ENCODE assay signal across 8 mouse cellular contexts in genomic region chr5:140829911-140830294, GRCm38 (mm10). TPM values are rescaled to one million over a fixed set of nuclear protein-coding genes. Genes with fewer than 3 reads are reported as not detected.
DNase-seq lines count a peak whose midpoint lies in the region; ATAC-seq lines count a peak whose summit lies in the region.

No protein-coding gene starts in this region.

- H3K4me1 ChIP-seq in embryonic facial prominence, embryonic 14.5 days (ENCODE audit: control insufficient read depth, insufficient read depth, low read length): peaks cover 30% of the 10 kb centered on the region
- H3K4me1 ChIP-seq in hindbrain, embryonic 14.5 days (replicated peaks; ENCODE audit: control insufficient read depth, insufficient read depth, low read length): peaks cover 36% of the 10 kb centered on the region
- peaks cover 36% of the 10 kb centered on the region for H3K4me1 ChIP-seq in limb, embryonic 13.5 days
- H3K4me1 ChIP-seq in midbrain, embryonic 14.5 days (ENCODE audit: control insufficient read depth, insufficient read depth, low read length): peaks cover 32% of the 10 kb centered on the region

- H3K4me3 ChIP-seq in embryonic facial prominence, embryonic 14.5 days (ENCODE audit: low read depth, low read length): peak overlapping the region; percentile 84
- H3K4me3 ChIP-seq in hindbrain, embryonic 14.5 days (replicated peaks; ENCODE audit: low read length): peak overlapping the region; percentile 91
- H3K4me3 ChIP-seq in limb, embryonic 13.5 days: peak overlapping the region; percentile 84
- peak overlapping the region; percentile 82 for H3K4me3 ChIP-seq in midbrain, embryonic 14.5 days (replicated peaks; ENCODE audit: low read depth, low read length)

- H3K9ac ChIP-seq in embryonic facial prominence, embryonic 14.5 days (ENCODE audit: low read depth, low read length): peak overlapping the region; percentile 85
- peak overlapping the region; percentile 91 for H3K9ac ChIP-seq in hindbrain, embryonic 14.5 days
- peak overlapping the region; percentile 94 for H3K9ac ChIP-seq in limb, embryonic 13.5 days
- H3K9ac ChIP-seq in midbrain, embryonic 14.5 days (replicated peaks; ENCODE audit: low read length): peak overlapping the region; percentile 82

- WGBS in embryonic facial prominence, embryonic 14.5 days: 2% methylated on average over 13 of the region's 58 CpGs
- under 1% methylated on average over 54 of the region's 58 CpGs for WGBS in hindbrain, embryonic 14.5 days
- WGBS in limb, embryonic 13.5 days: under 1% methylated on average over 58 of the region's 58 CpGs
- WGBS in midbrain, embryonic 14.5 days: under 1% methylated on average over 47 of the region's 58 CpGs

- H3K9me3 ChIP-seq in embryonic facial prominence, embryonic 14.5 days (ENCODE audit: control insufficient read depth, low read length): no peaks in the 10 kb centered on the region
- H3K9me3 ChIP-seq in hindbrain, embryonic 14.5 days (ENCODE audit: control insufficient read depth, low read length): no peaks in the 10 kb centered on the region
- H3K9me3 ChIP-seq in limb, embryonic 13.5 days: no peaks in the 10 kb centered on the region
- no peaks in the 10 kb centered on the region for H3K9me3 ChIP-seq in midbrain, embryonic 14.5 days (ENCODE audit: control insufficient read depth, low read length)

- H3K27ac ChIP-seq in embryonic facial prominence, embryonic 14.5 days (replicated peaks; ENCODE audit: low read depth, low read length): peak overlapping the region; percentile 76
- H3K27ac ChIP-seq in hindbrain, embryonic 14.5 days: peak overlapping the region; percentile 82
- H3K27ac ChIP-seq in limb, embryonic 13.5 days: peak overlapping the region; percentile 33; the same call in 1 of the 2 replicates
- peak overlapping the region; percentile 88 for H3K27ac ChIP-seq in midbrain, embryonic 14.5 days (replicated peaks; ENCODE audit: low read depth, low read length)

- ATAC-seq in embryonic facial prominence, embryonic 14.5 days (ENCODE audit: low read depth): peak; percentile 59
- no peak for ATAC-seq in hindbrain, embryonic 14.5 days (ENCODE audit: low FRiP score)
- ATAC-seq in limb, embryonic 13.5 days (ENCODE audit: low FRiP score, low read depth): no peak
- ATAC-seq in midbrain, embryonic 14.5 days (ENCODE audit: low FRiP score, low TSS enrichment): no peak; the same call in 1 of the 2 replicates

- peaks cover 6% of the 10 kb centered on the region; the same call in 1 of the 2 replicates for H3K36me3 ChIP-seq in embryonic facial prominence, embryonic 14.5 days (ENCODE audit: control insufficient read depth, insufficient read depth, low read length)
- H3K36me3 ChIP-seq in hindbrain, embryonic 14.5 days (replicated peaks; ENCODE audit: control insufficient read depth, insufficient read depth): no peaks in the 10 kb centered on the region; the same call in 1 of the 2 replicates
- peaks cover 8% of the 10 kb centered on the region; the same call in 1 of the 2 replicates for H3K36me3 ChIP-seq in limb, embryonic 13.5 days
- no peaks in the 10 kb centered on the region for H3K36me3 ChIP-seq in midbrain, embryonic 14.5 days (ENCODE audit: control insufficient read depth, insufficient read depth, low read length)

- no peaks in the 10 kb centered on the region for H3K27me3 ChIP-seq in embryonic facial prominence, embryonic 14.5 days (replicated peaks; ENCODE audit: control insufficient read depth, insufficient read depth, low read length)
- no peaks in the 10 kb centered on the region for H3K27me3 ChIP-seq in hindbrain, embryonic 14.5 days (ENCODE audit: control insufficient read depth, insufficient read depth, low read length)
- H3K27me3 ChIP-seq in limb, embryonic 13.5 days: no peaks in the 10 kb centered on the region
- no peaks in the 10 kb centered on the region for H3K27me3 ChIP-seq in midbrain, embryonic 14.5 days (ENCODE audit: control insufficient read depth, insufficient read depth, low read length)

- DNase-seq in CD4-positive helper T cell, adult 2 months (ENCODE audit: low read depth, low spot score): peak; percentile 71
- DNase-seq in R1 (ENCODE audit: low read depth, low spot score): peak; percentile 77
- DNase-seq in embryonic facial prominence, embryonic 14.5 days (ENCODE audit: low spot score): peak; percentile 49
- DNase-seq in hindbrain, embryonic 14.5 days (ENCODE audit: low spot score): peak; percentile 48
- DNase-seq in midbrain, embryonic 14.5 days: no peak
- peak; percentile 75 for DNase-seq in testis, postnatal 14 days (ENCODE audit: low spot score)
- DNase-seq in retina, embryonic 14.5 days (ENCODE audit: low spot score): no peak

- peak overlapping the region; percentile 96 for H3K4me2 ChIP-seq in embryonic facial prominence, embryonic 14.5 days (ENCODE audit: low read depth, low read length)
- peak overlapping the region; percentile 95 for H3K4me2 ChIP-seq in hindbrain, embryonic 14.5 days (replicated peaks)
- H3K4me2 ChIP-seq in limb, embryonic 13.5 days (replicated peaks): peak overlapping the region; percentile 95
- peak overlapping the region; percentile 95 for H3K4me2 ChIP-seq in midbrain, embryonic 14.5 days (ENCODE audit: low read length)

RNA-seq across cellular contexts. Expression of gene Gna12, which starts 0.3 kb away (rescaled TPM):
- 23.4 and 28.9 TPM in 2 replicates for polyA plus RNA-seq in embryonic facial prominence, embryonic 14.5 days (2014; fragmentation: Nextera tagmentation; extraction: Ambion mirVana)
- 23.8 and 25.0 TPM in 2 replicates for polyA plus RNA-seq in hindbrain, embryonic 14.5 days (2014; fragmentation: Nextera tagmentation; extraction: Ambion mirVana)
- polyA plus RNA-seq in limb, embryonic 13.5 days (2015; fragmentation: Nextera tagmentation; extraction: Ambion mirVana): 12.0 and 13.8 TPM in 2 replicates
- polyA plus RNA-seq in midbrain, embryonic 14.5 days (2014; fragmentation: Nextera tagmentation; extraction: Ambion mirVana): 21.6 and 22.5 TPM in 2 replicates

Comparison
In these comparisons a context has a peak if more than half of its experiments do, and no peak if none do; other contexts are left out.
1. DNase-seq: peak in CD4-positive helper T cell, adult 2 months (single experiment), R1 (single experiment), embryonic facial prominence, embryonic 14.5 days (single experiment), hindbrain, embryonic 14.5 days (single experiment) and testis, postnatal 14 days (single experiment); none in midbrain, embryonic 14.5 days (single experiment) and retina, embryonic 14.5 days (single experiment).
2. H3K27ac ChIP-seq: peak in every context shown above with its lines; median percentile 88 in midbrain, embryonic 14.5 days; 82 in hindbrain, embryonic 14.5 days; 76 in embryonic facial prominence, embryonic 14.5 days; 33 in limb, embryonic 13.5 days.
3. Peak in every context shown above with its lines, with median percentiles within 50 percentile points of each other: H3K4me2 ChIP-seq, H3K4me3 ChIP-seq and H3K9ac ChIP-seq.